Mouse (Mus musculus) left cerebral cortex, adult 8-10 months (tissue): Measurements from ENCODE around the gene Timm22. TPM values are rescaled to one million over a fixed set of nuclear protein-coding genes. Genes with fewer than 3 reads are reported as not detected.

Experiments used
- DNase-seq, 2 experiments: peaks; one replicate each; pipeline ENCODE4 v3.0.0; 2022; ENCODE audit warnings: low spot score in 2 of 2
- total RNA-seq, 4 experiments: library from RNA; stranded (reverse); gene quantifications; 2 replicates each; pipeline ENCODE4 v1.2.4; 2022

Gene Timm22
- total RNA-seq, 4 experiments from 2014 or later: 28.9 to 39.8 (median 30.8) TPM

DNA sequence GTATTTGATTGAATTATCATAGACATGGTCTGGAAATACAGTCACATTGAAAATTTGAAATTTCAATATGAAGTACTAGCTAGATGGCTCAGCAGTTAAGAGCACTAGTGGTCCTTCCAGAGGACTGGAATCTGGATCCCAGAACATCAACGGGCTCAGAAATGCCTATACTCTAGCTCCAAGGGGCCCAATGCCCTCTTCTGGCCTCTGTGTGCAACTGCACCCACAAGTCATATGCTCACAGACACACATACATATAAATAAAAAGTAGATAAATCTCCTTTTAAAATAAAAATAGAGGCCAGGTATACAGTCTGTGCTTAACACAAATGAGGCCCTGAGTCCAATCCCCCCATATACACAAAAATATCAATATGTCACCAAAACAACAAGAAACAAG lies 19.7 kb upstream of the Timm22 start:
- no peak for DNase-seq

DNA sequence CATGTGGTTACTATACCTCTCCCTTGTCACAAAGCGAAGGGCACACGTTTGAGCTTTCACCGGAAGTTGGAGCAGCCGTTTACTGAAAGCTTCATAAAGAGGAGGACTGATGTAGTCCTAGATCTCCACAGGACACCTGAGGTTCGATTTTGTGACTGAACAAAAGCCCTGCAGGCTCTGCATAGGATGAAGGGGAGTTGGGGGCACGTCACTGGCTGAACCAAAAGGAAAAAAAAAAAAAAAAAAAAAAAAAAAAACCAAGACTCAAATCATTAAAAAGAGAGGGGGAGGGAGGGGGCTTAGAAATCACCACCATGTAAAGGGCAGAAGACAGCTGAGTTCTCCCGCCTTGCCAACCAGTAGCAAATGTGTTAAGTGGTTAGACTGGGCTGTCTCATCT lies 18.0 kb upstream of the Timm22 start:
- DNase-seq: no peak

DNA sequence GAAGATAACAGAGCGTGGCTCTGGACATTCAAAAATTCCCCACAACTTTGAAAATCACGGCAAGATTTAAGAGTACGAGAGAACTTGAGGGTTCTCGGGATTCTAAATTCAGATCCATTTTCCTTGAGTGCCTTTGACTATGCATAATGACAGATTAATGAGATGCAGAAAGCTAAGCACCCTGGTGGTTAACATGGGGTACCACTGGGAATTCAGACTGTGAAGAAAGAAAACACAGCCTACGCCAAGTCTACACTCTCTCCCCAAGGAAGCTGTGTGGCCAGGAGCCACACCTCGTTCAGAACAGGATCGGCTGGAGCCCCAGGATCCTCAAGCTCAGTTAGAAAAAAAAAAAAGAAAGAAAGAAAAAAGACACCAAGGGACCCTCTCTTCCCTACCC lies 14.2 kb upstream of the Timm22 start:
- DNase-seq: no peak

DNA sequence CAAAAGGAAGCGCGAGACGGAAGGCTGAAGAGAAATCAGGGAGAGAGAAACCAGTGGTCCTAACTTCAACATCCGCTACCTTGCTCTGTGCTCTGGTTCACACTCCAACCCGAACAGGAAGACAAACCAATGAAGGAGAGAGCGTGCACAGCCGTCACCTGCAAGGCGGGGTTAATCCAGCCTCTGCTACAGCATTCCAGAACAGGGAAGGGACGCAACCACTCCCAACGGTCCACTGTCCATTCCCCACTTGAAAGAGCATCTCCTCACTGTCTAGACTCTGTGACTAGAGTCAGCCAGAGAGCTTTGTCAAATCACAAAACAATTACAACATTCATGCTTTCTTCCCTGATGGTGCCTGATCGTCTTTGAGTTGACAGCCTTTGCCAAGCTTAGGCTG lies 13.8 kb upstream of the Timm22 start:
- DNase-seq: no peak

DNA sequence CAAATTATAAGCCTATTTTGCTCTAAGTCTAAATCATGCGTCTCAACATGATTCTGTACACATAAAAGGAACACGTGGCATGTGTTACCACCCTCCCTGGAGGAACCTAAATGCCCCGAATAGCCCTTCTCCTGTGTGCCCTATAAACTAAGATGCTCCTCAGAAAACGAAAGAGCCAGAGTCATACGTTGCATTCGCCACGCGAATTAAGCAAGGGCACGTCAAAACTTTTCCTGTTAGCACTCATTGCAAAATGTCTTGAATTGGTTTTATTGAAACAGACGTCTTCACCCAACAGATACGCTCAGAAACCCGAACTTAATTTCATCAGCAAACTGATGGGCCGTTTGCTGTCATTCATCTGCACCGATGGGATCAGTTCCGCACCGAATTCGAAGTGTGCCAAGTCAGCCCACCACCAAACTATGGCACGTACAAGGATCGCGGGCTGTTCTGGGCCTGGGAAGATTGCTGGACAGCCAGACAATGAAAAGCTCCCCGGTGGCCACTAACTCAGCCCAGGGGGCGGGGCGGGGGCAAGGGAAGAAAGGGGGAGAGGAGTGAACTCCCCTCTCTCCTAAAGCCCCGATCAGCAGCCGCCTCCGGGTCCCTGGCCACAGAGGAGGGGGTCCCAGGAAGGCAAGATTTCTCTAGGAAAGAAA lies 9.0 kb upstream of the Timm22 start:
- DNase-seq: no peak

DNA sequence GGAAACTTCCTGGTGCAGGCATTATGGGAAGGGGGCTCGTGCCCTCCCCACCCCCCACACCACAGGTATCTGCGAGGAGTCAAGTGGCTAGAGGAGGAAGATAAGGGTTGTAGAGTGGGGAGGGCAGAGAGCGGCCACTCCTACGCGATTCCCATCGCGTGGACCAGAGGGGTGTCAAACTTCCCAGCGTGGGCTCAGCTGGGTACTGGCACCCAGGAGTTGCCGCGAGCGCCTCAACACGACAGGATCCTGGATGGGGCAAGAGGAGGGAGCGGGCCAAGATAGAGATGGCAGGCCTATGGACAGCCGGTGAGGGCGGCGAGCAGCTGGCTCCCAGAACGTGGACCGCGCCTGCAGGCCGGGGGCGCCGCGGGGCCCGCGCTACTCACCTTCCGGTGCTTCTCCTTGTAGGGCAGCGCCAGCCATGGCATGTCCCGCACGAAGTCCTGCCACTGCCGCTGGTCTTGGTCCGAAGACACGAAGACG lies 8.4 kb upstream of the Timm22 start:
- no peak for DNase-seq

DNA sequence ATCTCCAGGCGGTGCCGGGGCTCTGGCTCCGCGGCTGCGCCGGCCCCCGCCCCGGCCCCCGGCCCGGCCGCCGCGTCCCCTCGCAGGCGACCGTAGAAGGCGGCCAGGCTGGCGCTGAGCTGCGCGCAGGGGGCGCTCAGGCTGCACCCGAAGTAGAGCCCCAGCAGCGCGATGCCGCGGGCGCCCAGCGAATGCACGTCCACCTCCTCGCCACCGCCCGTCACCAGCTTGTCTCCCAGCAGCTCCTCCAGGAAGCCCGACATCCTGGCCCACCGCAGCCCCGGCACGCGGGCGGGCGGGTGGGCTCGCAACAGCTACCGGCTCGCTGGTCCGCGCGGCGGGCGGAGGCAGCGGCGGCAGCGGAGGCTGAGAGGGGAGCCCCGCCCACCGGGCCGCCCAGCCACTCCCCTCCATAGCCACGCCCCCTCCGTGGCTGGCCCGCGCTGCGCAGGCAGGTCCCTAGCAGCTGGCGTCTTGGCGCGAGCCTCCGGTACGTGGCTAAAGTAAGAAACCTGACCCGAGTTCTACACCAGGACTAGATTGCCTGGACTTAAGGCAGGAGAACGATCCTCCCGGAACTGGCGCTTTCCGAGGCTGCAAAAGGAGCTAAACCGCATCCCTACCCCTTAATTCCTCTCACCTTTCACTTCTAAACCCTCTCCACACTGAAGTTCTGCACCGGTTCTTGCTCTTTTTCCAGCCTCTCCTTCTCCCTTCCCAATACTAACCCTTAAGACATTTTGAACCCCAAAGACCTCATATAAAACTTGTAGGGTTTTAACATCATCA lies 7.8 kb upstream of the Timm22 start, which contains the start of gene Nxn:
Nxn (minus strand) TSS at position 343 of the 789 bp plus-strand sequence.
- DNase-seq: peak; percentile 69 to 72

DNA sequence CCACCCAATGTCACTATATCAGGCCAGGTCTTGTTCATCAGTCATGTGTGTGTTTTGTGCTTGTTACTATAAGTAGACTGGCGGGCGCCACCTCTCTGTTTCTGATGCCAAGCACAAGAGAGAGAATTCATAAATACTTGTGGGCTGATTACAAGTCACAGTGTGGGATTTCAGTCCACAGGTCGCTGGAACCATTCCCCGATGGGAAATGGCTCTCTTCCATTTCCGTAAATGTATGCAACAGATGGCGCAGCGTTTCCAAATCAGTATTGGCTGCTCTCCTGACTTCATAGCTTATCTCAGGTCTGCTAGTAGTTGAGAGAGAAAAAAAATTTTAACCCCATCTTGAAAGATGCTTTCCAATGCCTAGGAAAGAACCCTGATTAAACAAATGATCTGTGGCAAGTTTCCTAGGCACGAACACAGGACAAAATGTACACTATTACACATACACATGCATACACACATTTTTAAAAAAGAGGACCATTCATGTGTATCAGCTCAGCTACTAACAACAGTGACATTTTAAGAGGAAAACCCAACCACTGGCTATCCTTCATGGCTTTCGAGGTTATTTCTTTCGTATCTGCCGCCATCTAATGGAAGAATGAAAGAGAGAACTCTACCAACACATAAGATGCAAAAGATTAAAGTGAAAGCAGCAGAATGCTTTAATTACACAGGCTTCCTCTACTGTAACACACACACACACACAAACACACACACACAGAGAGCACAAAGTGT lies 7.0 kb upstream of the Timm22 start:
- DNase-seq: no peak

DNA sequence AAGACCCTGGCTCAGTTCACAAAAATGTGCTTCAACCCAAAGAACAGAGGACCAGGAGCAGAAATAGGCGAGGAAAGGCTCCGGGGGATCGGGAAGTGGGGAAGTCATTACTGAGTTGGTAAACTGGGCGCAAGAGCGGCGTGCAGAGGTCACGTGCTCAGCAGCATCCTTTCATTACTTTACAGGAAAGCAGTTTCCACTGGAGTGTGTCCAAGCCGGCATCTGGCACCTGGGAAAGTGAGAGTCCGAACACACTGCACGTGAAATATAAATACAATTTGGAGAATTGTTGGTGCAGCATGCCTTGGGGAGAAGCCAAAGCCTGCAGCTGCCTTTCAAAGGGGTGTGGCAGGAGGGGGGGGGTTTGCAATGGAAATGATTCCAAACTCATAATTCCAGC lies 5.4 kb upstream of the Timm22 start:
- DNase-seq: peak in 1 of 2 experiments; percentile 5

DNA sequence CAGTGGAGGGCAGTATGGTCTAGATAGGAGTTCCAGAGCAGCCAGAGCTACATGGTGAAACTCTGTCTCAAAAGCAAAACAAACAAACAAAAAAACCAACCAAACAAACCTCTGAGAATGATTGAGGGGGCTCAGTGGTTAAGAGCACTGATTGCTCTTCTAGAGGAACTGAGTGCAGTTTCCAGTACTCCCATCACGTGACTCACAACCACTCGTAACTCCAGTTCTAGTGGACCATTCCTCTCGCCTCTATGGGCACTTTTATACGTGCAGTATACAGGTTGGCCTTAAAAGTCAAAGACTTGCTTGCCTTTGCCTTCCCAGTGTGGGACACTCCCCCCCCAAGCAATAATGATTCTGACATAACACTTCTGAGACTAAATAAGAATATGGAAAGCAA lies 1.6 kb upstream of the Timm22 start:
- no peak for DNase-seq

DNA sequence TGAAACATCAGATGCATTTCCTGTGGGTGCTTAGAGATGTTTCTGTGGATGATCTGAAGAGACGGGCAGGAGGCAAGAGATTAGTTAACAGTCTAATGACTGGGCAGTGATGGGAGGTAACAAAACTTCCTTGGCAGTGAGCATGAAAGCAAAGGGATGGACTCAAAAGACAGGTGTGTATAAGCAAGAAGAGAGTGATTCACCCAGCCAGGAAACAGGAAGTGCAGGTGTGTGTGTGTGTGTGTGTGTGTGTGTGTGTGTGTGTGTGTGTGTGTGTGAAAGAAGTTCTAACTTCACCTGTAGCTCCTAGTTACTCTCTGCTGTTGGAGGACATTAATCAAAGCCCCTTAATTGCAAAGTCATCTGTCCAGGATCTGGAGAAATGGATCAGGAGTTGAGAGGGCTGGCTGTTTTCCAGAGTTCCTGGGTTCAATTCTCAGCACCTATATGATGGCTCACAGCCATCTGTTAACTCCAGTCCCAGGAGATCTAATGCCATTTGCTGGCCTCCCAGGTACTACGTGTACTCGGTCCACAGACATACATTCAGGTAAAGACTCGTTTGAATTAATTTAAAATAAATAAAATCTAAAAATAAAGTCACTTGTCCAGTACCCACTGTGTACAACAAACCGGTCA lies 1.0 kb upstream of the Timm22 start:
- DNase-seq: no peak

DNA sequence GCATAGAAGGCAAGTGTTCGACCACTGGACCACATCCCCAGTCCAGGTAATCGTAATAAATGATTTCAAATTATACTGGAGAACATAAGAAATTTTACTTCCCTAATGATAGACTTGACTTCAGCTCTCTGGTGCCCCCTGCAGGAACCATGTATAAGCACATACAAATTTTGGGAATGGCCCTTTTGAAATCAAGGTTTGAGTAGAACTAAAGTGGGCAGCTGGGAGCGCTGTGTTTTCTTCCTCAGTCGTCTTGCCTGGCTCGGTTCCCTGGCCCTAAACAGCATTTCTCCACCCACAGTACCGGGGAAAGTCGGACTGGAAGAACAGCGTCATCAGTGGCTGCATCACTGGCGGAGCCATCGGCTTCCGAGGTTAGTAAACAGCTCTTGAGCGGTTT lies 4.1 kb downstream of the Timm22 start:
- DNase-seq: peak in 1 of 2 experiments; percentile 53

DNA sequence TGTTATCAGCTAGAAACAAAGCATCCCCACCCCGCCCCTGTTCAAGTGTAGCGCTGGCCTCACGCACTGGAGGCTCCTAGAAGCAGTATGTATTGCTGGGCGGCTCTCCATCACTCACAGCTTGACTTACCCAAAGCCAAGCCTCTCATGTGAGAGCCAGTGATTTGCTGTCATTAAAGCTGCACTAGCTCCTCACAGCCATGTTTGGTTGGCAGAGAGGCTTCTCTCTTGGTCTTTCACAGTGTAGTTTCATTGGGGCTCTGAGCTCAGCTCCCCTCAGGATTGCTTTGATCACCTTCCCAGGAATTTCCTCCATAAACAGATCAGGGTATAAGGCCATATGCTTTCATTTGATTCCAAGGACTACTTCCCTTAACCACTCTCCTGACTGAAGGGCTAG lies 6.5 kb downstream of the Timm22 start:
- no peak for DNase-seq

DNA sequence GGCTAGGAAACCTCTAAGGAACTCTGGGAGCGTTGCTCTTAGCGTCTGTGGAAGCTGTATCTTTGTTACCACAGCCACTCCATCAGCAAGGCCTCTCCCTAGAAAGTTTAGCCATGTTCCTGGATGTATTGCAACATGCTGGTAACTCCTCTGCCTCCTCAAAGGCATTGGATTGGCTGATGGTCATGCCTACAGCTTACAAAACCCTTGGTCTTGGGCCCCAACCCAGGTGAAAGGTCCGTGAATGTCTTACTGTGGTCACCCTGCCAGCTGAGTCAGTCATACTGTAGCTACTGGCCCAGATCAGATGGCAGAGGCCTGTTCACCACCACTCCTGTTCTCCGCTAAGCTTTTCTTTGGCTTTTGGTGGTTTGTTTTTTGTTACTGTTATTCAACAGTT lies 8.2 kb downstream of the Timm22 start:
- DNase-seq: no peak

DNA sequence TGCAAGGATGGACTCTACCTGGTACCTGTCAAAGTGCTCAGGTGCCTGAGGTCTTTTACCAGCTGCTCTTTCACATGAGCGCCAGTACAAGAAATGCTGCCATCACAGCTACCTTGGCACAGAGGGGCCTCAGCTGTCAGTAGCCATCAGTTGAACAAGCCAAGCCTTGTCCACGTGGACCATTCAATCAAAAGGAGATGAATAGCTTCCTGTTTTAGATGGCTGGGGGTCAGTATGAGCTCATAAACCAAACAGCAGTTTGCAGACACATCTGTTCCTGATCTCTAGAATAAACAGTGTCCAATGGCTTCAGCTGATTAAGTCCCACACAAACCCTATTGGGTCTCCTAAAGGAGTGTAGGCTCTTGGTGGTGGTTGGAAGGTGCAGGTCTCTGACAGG lies 9.2 kb downstream of the Timm22 start:
- DNase-seq: no peak

DNA sequence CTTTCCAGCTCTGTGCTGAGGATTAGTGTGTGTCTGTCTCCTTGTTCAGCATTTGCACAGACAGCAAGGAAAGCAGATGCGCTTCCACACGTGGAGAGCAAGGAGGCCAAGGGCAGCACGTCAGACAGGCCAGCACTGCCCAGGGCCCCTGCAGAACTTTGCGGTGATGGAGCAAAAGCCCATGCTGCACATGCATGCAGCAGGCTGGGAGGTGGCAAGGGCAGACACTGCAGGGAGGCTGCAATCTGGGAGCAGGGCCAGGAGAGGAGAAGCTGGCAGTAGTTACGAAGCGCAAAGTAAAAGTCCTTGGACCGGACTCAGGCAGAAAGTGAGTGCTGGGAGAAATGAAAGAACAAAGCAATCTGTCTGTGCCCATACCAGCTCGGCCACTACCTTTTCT lies 11.7 kb downstream of the Timm22 start:
- no peak for DNase-seq

DNA sequence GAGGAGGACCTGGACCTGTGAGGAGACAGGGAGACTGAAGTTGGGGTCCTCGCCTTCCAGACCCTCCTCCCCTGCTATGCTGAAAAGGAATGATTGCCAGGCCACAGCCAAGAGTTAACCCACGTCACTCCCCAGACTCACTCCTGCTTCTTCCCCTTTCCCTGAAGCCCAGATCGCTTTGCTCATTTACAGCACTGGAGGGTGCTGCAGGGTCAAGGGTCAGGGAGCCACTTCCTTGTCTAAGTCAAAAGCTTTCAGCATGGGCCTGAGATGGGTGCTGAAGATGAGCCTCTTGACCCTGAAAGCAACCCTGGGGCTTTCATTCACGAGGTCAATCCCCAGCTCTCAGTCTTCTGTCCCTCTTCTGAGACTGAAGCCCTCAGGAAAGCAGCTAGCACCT lies 12.4 kb downstream of the Timm22 start:
- no peak for DNase-seq

DNA sequence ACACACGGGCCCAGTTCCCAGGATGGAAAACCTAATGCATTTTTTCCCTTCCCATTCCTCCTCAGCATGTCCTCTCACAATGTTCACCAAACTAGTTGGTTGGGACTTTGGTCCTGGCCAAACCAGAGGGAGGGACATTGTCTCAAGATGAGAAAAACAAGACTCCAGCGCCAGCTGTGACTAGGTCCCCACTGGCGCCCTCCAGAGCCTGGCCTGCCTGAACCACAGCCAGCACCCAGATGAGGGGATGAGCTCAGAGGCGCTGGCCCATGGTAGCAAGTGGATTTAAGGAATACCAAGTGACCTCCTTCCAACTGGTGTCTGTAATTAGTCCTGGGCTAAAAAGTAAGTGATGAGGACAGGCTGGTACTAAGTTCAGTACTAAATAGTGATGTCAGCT lies 14.1 kb downstream of the Timm22 start:
- no peak for DNase-seq

DNA sequence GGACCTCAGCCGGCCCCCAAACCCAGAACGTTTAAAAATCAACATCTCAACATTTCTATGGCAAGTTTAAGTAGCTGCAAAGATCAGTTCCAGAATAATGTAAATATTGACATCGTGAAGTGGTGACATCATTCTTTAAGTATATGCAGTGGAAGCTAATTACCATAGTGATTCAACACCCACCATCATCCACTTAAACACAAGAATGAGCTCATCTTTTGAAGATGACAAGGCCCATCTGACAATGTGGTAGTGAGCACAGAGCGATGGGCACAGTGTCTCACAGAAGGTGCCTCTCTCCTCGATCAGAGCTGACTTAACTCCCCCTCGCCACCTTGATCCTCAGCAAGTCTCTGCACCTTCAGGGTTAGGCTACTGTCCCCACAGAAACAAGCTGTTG lies 19.0 kb downstream of the Timm22 start:
- no peak for DNase-seq

DNA sequence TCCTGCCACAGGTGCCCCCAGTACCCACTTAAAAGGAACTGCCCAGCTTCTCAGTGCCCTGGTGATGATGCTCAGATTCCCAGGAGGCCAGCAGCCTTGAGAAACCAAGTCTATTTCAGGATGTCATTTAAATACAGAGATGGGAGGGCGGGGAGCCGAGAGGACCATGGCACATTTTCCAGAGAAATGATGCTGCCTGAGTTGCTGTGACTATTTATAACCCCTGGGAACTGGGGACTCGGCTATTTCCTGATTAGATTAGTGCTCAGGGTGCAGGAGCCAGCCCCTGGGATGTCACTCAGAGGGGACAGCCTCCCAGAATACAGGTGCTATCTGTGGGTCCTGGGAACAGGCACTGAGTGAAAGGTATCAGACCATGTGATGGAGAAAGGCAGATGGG lies 21.0 kb downstream of the Timm22 start:
- no peak for DNase-seq

DNA sequence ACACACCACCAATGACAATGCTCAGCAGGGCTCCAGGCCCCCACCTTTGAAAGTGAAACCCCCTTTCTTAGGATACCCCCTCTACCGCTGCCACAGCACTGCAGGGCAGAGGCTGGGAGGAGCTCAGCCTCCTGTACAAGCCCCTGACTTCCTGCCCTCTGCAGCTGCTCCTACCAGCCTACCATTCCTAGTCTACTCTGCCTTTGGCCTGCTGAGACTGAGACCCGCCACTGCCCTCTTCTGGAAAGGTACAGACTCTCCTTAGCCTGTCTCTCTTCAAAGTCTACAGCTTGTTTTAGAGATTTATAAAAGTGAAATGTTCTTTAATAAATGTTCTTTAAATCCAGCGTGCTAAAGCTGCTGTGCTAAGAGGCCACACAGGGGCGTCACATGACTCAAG lies 22.3 kb downstream of the Timm22 start:
- no peak for DNase-seq

DNA sequence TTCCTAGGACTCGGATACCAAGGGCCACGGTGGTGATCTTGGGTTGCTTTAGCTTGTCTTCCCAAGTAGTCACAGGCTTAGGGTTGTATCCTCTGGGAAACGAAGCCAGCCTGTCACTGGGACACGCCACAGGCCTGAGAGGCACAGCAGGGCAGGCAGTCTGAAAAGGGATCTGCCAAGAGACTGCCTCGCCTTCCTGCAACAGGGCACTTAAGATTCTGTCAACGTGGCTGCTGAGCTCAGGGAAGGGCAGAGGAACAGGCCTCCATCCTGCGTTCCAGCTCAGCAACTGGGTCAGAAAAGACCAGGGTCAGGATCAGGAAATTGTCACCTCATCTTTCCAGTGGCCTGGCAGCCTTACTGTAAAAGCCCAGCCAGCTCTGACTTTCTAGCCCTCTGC lies 22.8 kb downstream of the Timm22 start:
- DNase-seq: no peak
